Mouse (Mus musculus): ENCODE data around the gene Tnfaip2. TPM values are rescaled to one million over a fixed set of nuclear protein-coding genes. Genes with fewer than 3 reads are reported as not detected.

The Tnfaip2 gene
- polyA plus RNA-seq, 1 experiment from 2014 or later, result 24.3 TPM

DNA sequence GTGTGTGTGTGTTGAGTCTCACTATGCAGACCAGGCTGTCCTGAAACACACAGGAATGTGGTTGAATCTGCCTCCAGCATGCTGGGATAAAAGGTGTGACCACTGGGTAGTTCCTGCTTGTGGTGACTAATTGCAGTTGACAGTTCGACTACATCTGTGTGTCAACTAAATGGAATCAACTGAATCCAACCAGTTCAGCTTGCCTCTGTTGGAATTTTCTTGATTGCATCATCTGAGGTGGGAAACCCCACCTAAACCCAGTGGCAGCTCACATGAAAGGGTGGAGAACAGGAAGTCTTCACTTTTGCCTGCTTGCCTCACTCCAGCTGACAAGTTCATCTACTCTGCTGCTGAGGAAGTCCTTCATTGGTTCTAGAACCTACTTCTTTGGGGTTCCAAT, 28.9 kb downstream of the Tnfaip2 start:
- ATAC-seq (ENCODE audit: low FRiP score, low TSS enrichment), result no peak
- Histone ChIP-seq H3K4me2 (replicated peaks; ENCODE audit: low read depth, low read length) (no peak overlapping the region), H3K27ac (ENCODE audit: low read length) (no peak overlapping the region), H3K9ac (replicated peaks; ENCODE audit: low read length) (no peak overlapping the region), H3K36me3 (ENCODE audit: insufficient read depth, low read length) (no peaks in the 10 kb centered on the region), H3K9me3 (ENCODE audit: low read length) (no peaks in the 10 kb centered on the region), H3K4me1 (ENCODE audit: insufficient read depth, low read length) (peaks cover 24% of the 10 kb centered on the region), H3K4me3 (ENCODE audit: low read length) (no peak overlapping the region), H3K27me3 (ENCODE audit: insufficient read depth, low read length) (no peaks in the 10 kb centered on the region)
- 83% methylated on average over 1 of the region's 1 CpGs for WGBS

DNA sequence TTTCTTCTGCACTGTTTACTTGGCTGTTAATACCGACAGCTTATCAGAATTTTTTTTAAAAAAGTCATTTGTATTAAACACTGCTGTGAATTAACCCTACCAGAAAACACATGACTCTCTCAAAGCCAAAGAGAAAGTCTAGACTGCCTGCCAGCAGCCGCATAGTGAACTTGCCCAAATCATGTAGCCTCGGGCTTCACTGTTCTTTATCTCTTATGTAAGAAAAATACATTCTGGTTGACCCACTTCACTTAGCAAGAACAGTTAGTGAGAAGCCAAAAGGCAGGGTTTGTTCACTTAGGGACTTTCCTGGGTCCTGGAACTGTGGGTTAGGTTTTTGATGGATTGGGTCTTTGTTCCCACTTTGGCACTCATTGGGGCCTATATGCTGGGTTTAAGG, 29.5 kb downstream of the Tnfaip2 start:
- no peaks in the 10 kb centered on the region for H3K27me3 ChIP-seq (ENCODE audit: insufficient read depth, low read length)
- H3K4me2 ChIP-seq (replicated peaks; ENCODE audit: low read depth, low read length), result no peak overlapping the region
- no peaks in the 10 kb centered on the region for H3K36me3 ChIP-seq (ENCODE audit: insufficient read depth, low read length)
- no peak overlapping the region for H3K4me3 ChIP-seq (ENCODE audit: low read length)
- WGBS, result 82% methylated on average over 3 of the region's 3 CpGs
- H3K4me1 ChIP-seq (ENCODE audit: insufficient read depth, low read length), result peaks cover 24% of the 10 kb centered on the region
- H3K9me3 ChIP-seq (ENCODE audit: low read length), result no peaks in the 10 kb centered on the region
- no peak overlapping the region for H3K27ac ChIP-seq (ENCODE audit: low read length)
- no peak for ATAC-seq (ENCODE audit: low FRiP score, low TSS enrichment)
- no peak overlapping the region for H3K9ac ChIP-seq (replicated peaks; ENCODE audit: low read length)

DNA sequence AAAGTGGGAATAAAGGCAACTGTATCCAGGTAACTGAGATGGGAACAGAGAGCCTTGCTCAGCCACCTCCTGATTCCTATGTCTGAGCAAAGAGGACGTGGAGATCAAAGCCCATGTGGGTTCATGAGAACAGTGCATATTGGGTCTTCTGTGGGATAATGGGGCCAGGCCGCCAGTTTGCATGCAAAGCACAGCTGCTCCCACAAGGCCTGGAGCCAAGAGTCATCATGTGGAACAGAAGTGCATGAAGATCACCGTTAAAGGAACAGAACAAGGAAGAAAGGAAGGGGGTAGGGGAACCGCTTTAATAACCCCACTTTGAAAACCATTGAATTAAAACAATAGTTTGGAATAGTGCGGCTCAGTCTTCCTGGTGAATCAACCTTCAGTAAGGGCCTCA, 30.6 kb downstream of the Tnfaip2 start:
- no peak overlapping the region for H3K4me3 ChIP-seq (ENCODE audit: low read length)
- no peaks in the 10 kb centered on the region for H3K36me3 ChIP-seq (ENCODE audit: insufficient read depth, low read length)
- ATAC-seq (ENCODE audit: low FRiP score, low TSS enrichment), result no peak
- H3K9me3 ChIP-seq (ENCODE audit: low read length), result no peaks in the 10 kb centered on the region
- H3K27ac ChIP-seq (ENCODE audit: low read length), result peak overlapping the region; percentile 36; the same call in 1 of the 2 replicates
- no peak overlapping the region for H3K9ac ChIP-seq (replicated peaks; ENCODE audit: low read length)
- WGBS, result 60% methylated on average over 5 of the region's 5 CpGs
- peaks cover 24% of the 10 kb centered on the region for H3K4me1 ChIP-seq (ENCODE audit: insufficient read depth, low read length)
- no peak overlapping the region for H3K4me2 ChIP-seq (replicated peaks; ENCODE audit: low read depth, low read length)
- H3K27me3 ChIP-seq (ENCODE audit: insufficient read depth, low read length), result no peaks in the 10 kb centered on the region

DNA sequence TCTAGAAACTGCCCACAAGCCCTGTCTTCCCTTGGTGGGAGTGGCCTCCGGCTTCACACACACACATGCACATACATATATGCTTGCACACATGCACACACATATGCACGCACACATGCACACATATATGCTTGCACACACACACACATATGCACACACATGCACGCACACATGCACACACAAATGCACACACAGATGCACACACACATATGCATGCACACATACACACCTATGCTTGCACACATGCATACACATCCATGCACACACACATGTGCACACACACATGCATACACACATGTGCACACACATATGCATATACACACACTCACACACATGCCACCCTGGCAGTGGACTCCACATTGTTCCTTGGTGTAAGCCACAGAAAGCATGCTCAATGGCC, 32.1 kb downstream of the Tnfaip2 start:
- no peak overlapping the region for H3K9ac ChIP-seq (replicated peaks; ENCODE audit: low read length)
- peak; percentile 14; the same call in 1 of the 2 replicates for ATAC-seq (ENCODE audit: low FRiP score, low TSS enrichment)

DNA sequence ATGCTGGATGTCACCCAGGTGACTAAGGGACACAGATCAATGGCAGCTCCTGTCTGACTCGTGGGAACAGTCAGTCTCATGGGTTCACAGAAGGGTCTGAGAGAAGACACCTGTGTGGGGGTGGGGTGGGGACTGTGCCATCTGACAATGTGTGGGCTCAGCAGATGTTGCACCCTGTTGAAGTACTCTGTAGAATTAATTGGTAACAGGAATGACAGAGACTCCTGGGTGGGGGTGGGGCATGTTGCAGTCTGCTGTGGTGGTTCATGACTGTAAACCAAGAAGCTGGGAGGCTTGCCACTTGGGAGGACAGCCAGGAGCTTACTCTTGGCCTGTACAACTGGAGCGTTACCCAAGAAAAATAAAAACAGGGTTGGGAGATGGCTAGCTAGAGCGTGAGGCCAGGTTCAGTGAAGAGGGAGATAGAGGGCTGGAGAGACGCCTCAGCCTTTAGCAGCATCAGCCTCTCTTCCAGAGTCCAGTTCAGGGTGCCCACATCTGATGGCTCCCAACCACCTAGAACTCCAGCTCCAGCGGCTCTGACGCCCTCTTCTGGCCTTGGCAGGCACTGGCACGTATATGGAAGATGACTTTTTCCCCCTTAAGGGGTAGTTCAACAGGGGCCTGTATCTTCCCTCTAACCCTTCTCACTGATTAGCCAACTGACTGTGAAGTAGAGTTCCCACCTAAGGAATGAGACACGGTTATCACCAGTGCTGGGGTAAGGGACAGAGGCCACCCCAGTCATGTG, 32.8 kb downstream of the Tnfaip2 start:
- WGBS, result 38% methylated on average over 8 of the region's 8 CpGs
- H3K27ac ChIP-seq (ENCODE audit: low read length), result peak overlapping the region; percentile 73
- H3K4me3 ChIP-seq (ENCODE audit: low read length), result no peak overlapping the region
- peaks cover 36% of the 10 kb centered on the region for H3K4me1 ChIP-seq (ENCODE audit: insufficient read depth, low read length)
- H3K4me2 ChIP-seq (replicated peaks; ENCODE audit: low read depth, low read length), result no peak overlapping the region
- peak; percentile 73 for ATAC-seq (ENCODE audit: low FRiP score, low TSS enrichment)
- no peaks in the 10 kb centered on the region; the same call in 1 of the 2 replicates for H3K27me3 ChIP-seq (ENCODE audit: insufficient read depth, low read length)
- no peaks in the 10 kb centered on the region for H3K9me3 ChIP-seq (ENCODE audit: low read length)
- H3K36me3 ChIP-seq (ENCODE audit: insufficient read depth, low read length), result no peaks in the 10 kb centered on the region
- 0 out of 2 replicates have a peak overlapping the region, but pooled peaks have one; percentile 14 for H3K9ac ChIP-seq (replicated peaks; ENCODE audit: low read length)

More for the DNA sequence above, 32.1 kb downstream of the Tnfaip2 start:
- peaks cover 34% of the 10 kb centered on the region for H3K4me1 ChIP-seq (ENCODE audit: insufficient read depth, low read length)
- H3K27ac ChIP-seq (ENCODE audit: low read length), result peak overlapping the region; percentile 40; the same call in 1 of the 2 replicates
- H3K9me3 ChIP-seq (ENCODE audit: low read length), result no peaks in the 10 kb centered on the region
- no peaks in the 10 kb centered on the region for H3K36me3 ChIP-seq (ENCODE audit: insufficient read depth, low read length)
- 98% methylated on average over 3 of the region's 3 CpGs for WGBS
- no peak overlapping the region for H3K4me3 ChIP-seq (ENCODE audit: low read length)
- no peak overlapping the region for H3K4me2 ChIP-seq (replicated peaks; ENCODE audit: low read depth, low read length)
- no peaks in the 10 kb centered on the region; the same call in 1 of the 2 replicates for H3K27me3 ChIP-seq (ENCODE audit: insufficient read depth, low read length)

DNA sequence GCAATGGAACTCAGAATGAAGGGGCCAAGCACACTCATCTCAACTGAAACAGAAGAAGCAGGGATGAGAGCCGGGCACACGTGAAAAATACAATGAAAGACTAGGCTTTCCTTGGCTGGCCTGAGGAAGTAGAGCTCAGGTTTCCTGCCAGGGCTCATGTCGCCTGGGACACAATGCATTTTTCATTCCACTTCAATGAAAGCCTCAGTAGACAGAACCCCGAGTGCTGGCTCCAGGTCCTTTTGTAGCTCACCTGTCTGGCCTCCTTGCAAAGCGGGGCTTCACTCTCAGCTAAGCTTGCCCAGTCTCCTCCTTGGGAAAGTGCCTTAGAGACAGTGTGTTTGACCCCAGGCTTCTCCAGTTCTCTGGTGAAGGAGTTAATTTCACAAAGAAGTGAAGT, 36.7 kb downstream of the Tnfaip2 start:
- WGBS, result 33% methylated on average over 5 of the region's 5 CpGs
- no peak overlapping the region for H3K9ac ChIP-seq (replicated peaks; ENCODE audit: low read length)
- no peak overlapping the region for H3K4me3 ChIP-seq (ENCODE audit: low read length)
- no peaks in the 10 kb centered on the region for H3K36me3 ChIP-seq (ENCODE audit: insufficient read depth, low read length)
- no peak overlapping the region for H3K4me2 ChIP-seq (replicated peaks; ENCODE audit: low read depth, low read length)
- no peaks in the 10 kb centered on the region for H3K9me3 ChIP-seq (ENCODE audit: low read length)
- ATAC-seq (ENCODE audit: low FRiP score, low TSS enrichment), result no peak
- no peaks in the 10 kb centered on the region; the same call in 1 of the 2 replicates for H3K27me3 ChIP-seq (ENCODE audit: insufficient read depth, low read length)
- H3K4me1 ChIP-seq (ENCODE audit: insufficient read depth, low read length), result peaks cover 25% of the 10 kb centered on the region
- no peak overlapping the region for H3K27ac ChIP-seq (ENCODE audit: low read length)

DNA sequence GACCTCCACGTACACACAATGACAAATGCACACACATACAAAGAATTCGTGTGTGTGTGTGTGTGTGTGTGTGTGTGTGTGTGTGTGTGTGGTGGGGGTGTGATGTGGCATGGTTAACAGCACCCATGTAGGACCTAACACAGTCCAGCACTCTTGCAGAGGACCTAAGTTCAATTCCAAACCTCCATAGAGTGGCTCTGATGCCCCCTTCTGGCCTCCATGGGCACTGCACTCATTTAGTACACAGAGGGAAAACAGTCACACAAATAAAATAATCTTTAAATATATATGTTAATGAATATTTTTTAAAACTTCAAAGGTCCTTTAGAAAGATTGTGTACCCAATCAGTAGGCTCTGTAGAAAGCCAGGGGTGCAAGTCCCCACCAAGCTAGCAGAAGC, 37.6 kb downstream of the Tnfaip2 start:
- H3K4me1 ChIP-seq (ENCODE audit: insufficient read depth, low read length), result peaks cover 21% of the 10 kb centered on the region
- no peak for ATAC-seq (ENCODE audit: low FRiP score, low TSS enrichment)
- H3K27ac ChIP-seq (ENCODE audit: low read length), result no peak overlapping the region
- 75% methylated on average over 2 of the region's 2 CpGs for WGBS
- no peak overlapping the region for H3K4me3 ChIP-seq (ENCODE audit: low read length)
- H3K9me3 ChIP-seq (ENCODE audit: low read length), result no peaks in the 10 kb centered on the region
- no peaks in the 10 kb centered on the region; the same call in 1 of the 2 replicates for H3K27me3 ChIP-seq (ENCODE audit: insufficient read depth, low read length)
- no peak overlapping the region for H3K4me2 ChIP-seq (replicated peaks; ENCODE audit: low read depth, low read length)
- no peak overlapping the region for H3K9ac ChIP-seq (replicated peaks; ENCODE audit: low read length)
- H3K36me3 ChIP-seq (ENCODE audit: insufficient read depth, low read length), result no peaks in the 10 kb centered on the region

DNA sequence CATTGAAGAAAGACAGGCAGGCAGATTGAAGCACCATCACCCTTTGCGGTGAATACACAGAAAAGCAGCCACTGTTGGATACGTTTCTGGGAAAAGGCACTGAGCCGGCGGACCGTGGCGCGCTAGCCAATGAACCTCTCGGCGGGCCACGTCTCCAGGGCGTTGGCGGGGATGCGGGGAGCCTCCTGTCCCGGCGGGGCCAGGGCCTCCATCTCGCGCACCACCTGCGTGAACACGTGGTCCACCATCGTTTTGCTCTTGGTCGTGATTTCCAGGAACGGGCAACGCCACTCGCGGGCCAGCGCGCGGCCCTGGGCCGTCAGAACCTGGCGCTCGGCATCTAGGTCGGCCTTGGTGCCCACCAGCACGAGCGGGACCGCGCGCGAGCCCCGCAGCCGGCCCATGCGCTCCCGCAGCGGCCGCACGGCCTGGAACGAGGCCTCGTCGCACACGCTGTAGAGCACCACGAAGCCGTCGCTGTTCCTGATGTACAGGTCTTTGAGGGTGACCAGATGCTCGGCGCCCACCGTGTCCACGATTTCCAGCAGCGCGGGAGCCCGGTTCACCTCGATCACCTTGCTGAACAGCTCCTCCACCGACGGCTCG, 42.9 kb downstream of the Tnfaip2 start:
- Histone ChIP-seq H3K36me3 (ENCODE audit: insufficient read depth, low read length) (no peaks in the 10 kb centered on the region), H3K9ac (replicated peaks; ENCODE audit: low read length) (peak overlapping the region; percentile 85), H3K9me3 (ENCODE audit: low read length) (no peaks in the 10 kb centered on the region), H3K4me2 (replicated peaks; ENCODE audit: low read depth, low read length) (peak overlapping the region; percentile 90), H3K4me1 (ENCODE audit: insufficient read depth, low read length) (peaks cover 39% of the 10 kb centered on the region), H3K4me3 (ENCODE audit: low read length) (peak overlapping the region; percentile 64), H3K27ac (ENCODE audit: low read length) (peak overlapping the region; percentile 90), H3K27me3 (ENCODE audit: insufficient read depth, low read length) (no peaks in the 10 kb centered on the region; the same call in 1 of the 2 replicates)
- ATAC-seq (ENCODE audit: low FRiP score, low TSS enrichment), result peak; percentile 28
- WGBS, result under 1% methylated on average over 63 of the region's 63 CpGs

DNA sequence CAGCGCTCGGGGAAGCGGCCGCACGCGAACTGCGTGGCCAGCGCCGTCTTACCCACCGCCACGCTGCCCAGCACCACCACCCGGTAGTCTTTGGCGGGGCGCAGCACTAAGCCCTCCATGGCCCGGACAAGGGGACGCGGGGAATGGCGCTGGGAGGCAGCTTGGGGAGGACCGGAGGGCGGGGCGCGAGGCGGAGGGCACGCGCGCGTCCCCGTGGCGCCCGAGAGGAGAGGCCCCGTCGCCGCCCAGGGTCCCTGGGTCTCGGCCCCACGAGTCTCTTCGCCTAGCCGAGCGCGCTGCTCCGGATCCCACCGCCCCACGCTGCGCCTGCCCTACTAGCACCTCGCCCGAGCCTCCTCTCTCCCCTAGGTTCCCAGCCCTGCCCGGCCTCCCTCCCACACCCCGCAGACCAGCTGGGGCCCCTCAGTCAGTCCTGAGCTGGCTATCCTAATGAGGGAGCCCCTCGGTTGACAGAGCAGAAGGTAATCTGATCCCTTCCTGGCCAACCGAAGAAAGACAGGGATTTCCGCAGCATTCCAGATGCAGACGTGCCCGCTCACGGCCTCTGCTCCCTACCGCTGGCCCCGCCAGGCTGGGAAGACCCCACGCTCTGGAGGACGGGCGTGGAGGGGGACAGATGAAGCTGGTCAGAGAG, 43.5 kb downstream of the Tnfaip2 start, which contains the start of gene Gm266:
TSS of gene Gm266 (minus strand) at position 172 of the 655 bp plus-strand sequence.
- 0% methylated on average over 43 of the region's 58 CpGs for WGBS
- Histone ChIP-seq H3K4me1 (ENCODE audit: insufficient read depth, low read length) (peaks cover 44% of the 10 kb centered on the region), H3K36me3 (ENCODE audit: insufficient read depth, low read length) (no peaks in the 10 kb centered on the region), H3K9ac (replicated peaks; ENCODE audit: low read length) (peak within 1 kb of the TSS; percentile 85), H3K9me3 (ENCODE audit: low read length) (no peaks in the 10 kb centered on the region), H3K4me3 (ENCODE audit: low read length) (peak within 1 kb of the TSS; percentile 64), H3K4me2 (replicated peaks; ENCODE audit: low read depth, low read length) (peak within 1 kb of the TSS; percentile 90), H3K27ac (ENCODE audit: low read length) (peak within 1 kb of the TSS; percentile 90), H3K27me3 (ENCODE audit: insufficient read depth, low read length) (no peaks in the 10 kb centered on the region; the same call in 1 of the 2 replicates)
- peak; percentile 94 for ATAC-seq (ENCODE audit: low FRiP score, low TSS enrichment)

Measured in kidney, embryonic 16.5 days (tissue).